Mouse (Mus musculus): ENCODE results near the gene Barhl2. TPM values are rescaled to one million over a fixed set of nuclear protein-coding genes. Genes with fewer than 3 reads are reported as not detected.

Barhl2 gene
- 1.8 and 5.5 TPM in 2 replicates for polyA plus RNA-seq (2015; fragmentation: Nextera tagmentation; extraction: Ambion mirVana)

GRCm38 (mm10) chr5:106457986-106458476 lies at the start of gene Barhl2:
Gene Barhl2 (minus strand): TSS chr5:106458166.
- peak within 1 kb of the TSS; percentile 40 for H3K27ac ChIP-seq
- WGBS, result under 1% methylated on average over 44 of the region's 57 CpGs

DNA sequence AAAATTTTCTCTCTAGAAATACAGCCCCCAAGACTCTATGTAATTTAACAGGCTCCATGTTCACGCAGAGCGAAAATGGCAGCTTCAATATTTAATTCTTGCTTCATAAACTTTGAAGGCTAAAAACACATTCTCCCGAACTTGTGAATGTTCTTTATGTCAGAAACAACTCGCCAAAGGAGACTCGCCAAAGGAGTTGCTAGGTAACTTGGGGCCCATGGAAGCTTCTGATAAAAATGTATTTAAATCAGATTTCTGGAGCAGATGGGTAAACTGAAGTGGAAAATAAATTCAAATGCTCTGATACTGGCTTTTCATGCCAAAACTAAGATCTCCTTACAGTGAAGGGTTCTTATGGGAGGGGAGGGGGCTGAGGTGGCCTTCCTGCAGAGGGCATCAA lies 48.1 kb upstream of the Barhl2 start:
- 81% methylated on average over 5 of the region's 5 CpGs for WGBS
- peaks cover 15% of the 10 kb centered on the region for H3K4me1 ChIP-seq
- H3K27me3 ChIP-seq, result peaks cover 2% of the 10 kb centered on the region; the same call in 1 of the 2 replicates
- no peak for ATAC-seq
- H3K36me3 ChIP-seq (ENCODE audit: poor library complexity, severe bottlenecking), result no peaks in the 10 kb centered on the region
- no peak overlapping the region for H3K27ac ChIP-seq
- H3K9ac ChIP-seq, result no peak overlapping the region
- H3K4me2 ChIP-seq, result no peak overlapping the region
- H3K4me3 ChIP-seq, result no peak overlapping the region
- H3K9me3 ChIP-seq (replicated peaks), result no peaks in the 10 kb centered on the region

More at GRCm38 (mm10) chr5:106457986-106458476, at the start of gene Barhl2:
- Histone ChIP-seq H3K36me3 (ENCODE audit: poor library complexity, severe bottlenecking) (no peaks in the 10 kb centered on the region), H3K27me3 (peaks cover 97% of the 10 kb centered on the region), H3K9ac (peak within 1 kb of the TSS; percentile 64), H3K4me2 (peak within 1 kb of the TSS; percentile 86), H3K4me3 (peak within 1 kb of the TSS; percentile 52), H3K4me1 (peaks cover 47% of the 10 kb centered on the region), H3K9me3 (replicated peaks) (no peaks in the 10 kb centered on the region)
- ATAC-seq, result no peak; the same call in 1 of the 2 replicates

- Histone ChIP-seq H3K9me3 (replicated peaks) (no peaks in the 10 kb centered on the region), H3K27me3 (peaks cover 8% of the 10 kb centered on the region; the same call in 1 of the 2 replicates), H3K9ac (no peak overlapping the region), H3K4me3 (no peak overlapping the region), H3K4me1 (peaks cover 17% of the 10 kb centered on the region), H3K4me2 (no peak overlapping the region), H3K27ac (0 out of 2 replicates have a peak overlapping the region, but pooled peaks have one; percentile 10), H3K36me3 (ENCODE audit: poor library complexity, severe bottlenecking) (no peaks in the 10 kb centered on the region)
- ATAC-seq, result peak; percentile 59
- 42% methylated on average over 12 of the region's 12 CpGs for WGBS
Observed at GRCm38 (mm10) chr5:106502684-106503545, 44.9 kb upstream of the Barhl2 start.

DNA sequence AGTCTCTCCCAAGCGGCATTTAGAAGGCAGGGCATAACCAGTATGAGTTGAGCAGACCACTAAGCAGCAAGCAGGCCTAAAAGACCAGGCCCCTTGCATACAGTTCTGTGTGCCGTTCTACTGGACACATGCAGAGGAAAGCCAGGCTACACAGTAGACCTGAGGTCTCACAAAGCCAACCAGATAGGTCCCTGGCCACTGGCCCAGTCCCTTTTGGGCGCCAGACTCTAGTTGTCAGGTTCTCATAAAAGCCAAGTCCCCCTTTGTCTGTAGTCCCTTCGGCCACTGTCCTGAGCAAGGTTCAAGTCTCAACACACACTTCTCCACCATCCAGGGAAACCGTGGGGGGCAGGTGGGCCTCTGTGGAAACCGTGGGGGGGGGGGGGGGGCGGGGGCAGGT lies 44.3 kb upstream of the Barhl2 start:
- no peak overlapping the region for H3K27ac ChIP-seq
- H3K27me3 ChIP-seq, result peaks cover 8% of the 10 kb centered on the region; the same call in 1 of the 2 replicates

GRCm38 (mm10) chr5:106491771-106492170 lies 33.8 kb upstream of the Barhl2 start:
- Histone ChIP-seq H3K4me3 (no peak overlapping the region), H3K4me1 (peaks cover 13% of the 10 kb centered on the region), H3K27ac (no peak overlapping the region), H3K9me3 (replicated peaks) (no peaks in the 10 kb centered on the region), H3K4me2 (no peak overlapping the region), H3K36me3 (ENCODE audit: poor library complexity, severe bottlenecking) (no peaks in the 10 kb centered on the region), H3K27me3 (peaks cover 13% of the 10 kb centered on the region), H3K9ac (no peak overlapping the region)
- WGBS, result 47% methylated on average over 8 of the region's 8 CpGs
- no peak for ATAC-seq

More for the DNA sequence above, 44.3 kb upstream of the Barhl2 start:
- 76% methylated on average over 7 of the region's 7 CpGs for WGBS
- no peak for ATAC-seq
- Histone ChIP-seq H3K9me3 (replicated peaks) (no peaks in the 10 kb centered on the region), H3K4me3 (no peak overlapping the region), H3K4me1 (peaks cover 17% of the 10 kb centered on the region), H3K4me2 (no peak overlapping the region), H3K9ac (no peak overlapping the region), H3K36me3 (ENCODE audit: poor library complexity, severe bottlenecking) (no peaks in the 10 kb centered on the region)

DNA sequence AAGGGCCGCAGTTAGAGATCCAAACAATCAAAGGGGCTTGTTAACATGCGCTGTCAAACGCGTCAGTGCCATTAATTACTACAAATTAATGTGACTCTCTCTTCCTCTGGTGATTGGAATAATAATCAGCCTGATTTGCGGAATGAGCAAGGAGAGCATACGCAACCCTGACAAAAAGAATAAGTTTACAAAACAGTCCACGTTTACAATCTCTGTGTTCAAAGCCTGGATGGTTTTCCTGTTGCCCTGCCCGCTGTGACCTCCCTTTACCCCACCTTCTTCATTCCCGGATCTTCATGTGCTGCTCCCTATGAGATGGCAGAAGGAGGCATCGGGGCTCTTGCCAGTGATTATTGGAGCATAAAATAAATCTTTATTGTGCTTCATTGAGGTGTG lies 14.1 kb upstream of the Barhl2 start:
- H3K4me2 ChIP-seq, result peak overlapping the region; percentile 58
- H3K9me3 ChIP-seq (replicated peaks), result no peaks in the 10 kb centered on the region
- peaks cover 54% of the 10 kb centered on the region for H3K4me1 ChIP-seq
- peak; percentile 52 for ATAC-seq
- H3K27ac ChIP-seq, result peak overlapping the region; percentile 31
- no peaks in the 10 kb centered on the region for H3K36me3 ChIP-seq (ENCODE audit: poor library complexity, severe bottlenecking)
- whole genome bisulfite sequencing, result 1% methylated on average over 10 of the region's 10 CpGs
- peaks cover 81% of the 10 kb centered on the region for H3K27me3 ChIP-seq
- H3K4me3 ChIP-seq, result no peak overlapping the region
- H3K9ac ChIP-seq, result no peak overlapping the region

DNA sequence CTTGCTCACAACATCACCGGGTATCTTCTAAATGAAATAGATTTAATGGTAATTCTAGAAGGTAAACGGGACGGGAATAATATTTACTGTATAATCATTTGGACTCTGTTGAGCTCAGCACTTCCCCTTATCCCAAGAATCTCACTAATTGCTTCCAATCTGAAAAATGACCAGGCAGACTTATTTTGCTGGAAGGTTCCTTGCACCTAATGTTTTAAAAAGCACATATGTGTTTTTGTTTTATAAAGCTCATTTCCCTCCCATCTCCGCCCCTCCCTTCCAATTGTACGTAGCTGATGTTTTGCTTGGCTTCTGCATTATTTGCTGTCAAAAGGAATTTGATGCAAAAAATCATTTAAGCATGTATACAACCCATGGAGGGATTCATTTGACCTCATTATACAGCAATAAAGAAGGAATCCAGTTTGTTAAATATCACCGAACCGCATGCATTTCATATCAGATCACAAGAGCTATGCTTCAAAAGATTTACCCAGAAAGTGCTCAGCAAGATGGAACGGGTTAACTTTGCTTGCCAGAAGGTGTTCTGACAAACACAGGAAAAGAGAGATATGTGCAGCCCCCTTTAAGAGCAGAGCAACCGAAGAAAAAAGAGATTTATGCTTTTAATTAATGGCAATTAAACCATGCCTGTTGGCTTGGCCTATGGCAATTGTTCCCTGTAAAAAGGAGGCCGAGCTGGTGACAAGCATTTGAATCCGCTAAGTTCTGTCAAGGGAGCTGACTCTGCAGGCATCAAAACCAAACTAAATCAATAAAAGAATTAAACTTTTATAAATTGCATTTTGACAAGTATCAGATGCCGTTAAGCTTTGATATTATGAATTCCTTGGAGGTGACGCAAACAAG lies 13.5 kb upstream of the Barhl2 start:
- Histone ChIP-seq H3K36me3 (ENCODE audit: poor library complexity, severe bottlenecking) (no peaks in the 10 kb centered on the region), H3K9ac (no peak overlapping the region), H3K27me3 (peaks cover 84% of the 10 kb centered on the region), H3K4me2 (peak overlapping the region; percentile 58), H3K4me1 (peaks cover 60% of the 10 kb centered on the region), H3K4me3 (no peak overlapping the region), H3K27ac (no peak overlapping the region), H3K9me3 (replicated peaks) (no peaks in the 10 kb centered on the region)
- ATAC-seq, result peak; percentile 42; the same call in 1 of the 2 replicates
- 5% methylated on average over 13 of the region's 13 CpGs for WGBS

- H3K27ac ChIP-seq, result no peak overlapping the region
- WGBS, result 2% methylated on average over 31 of the region's 31 CpGs
- H3K9ac ChIP-seq, result 0 out of 2 replicates have a peak overlapping the region, but pooled peaks have one; percentile 34
- H3K36me3 ChIP-seq (ENCODE audit: poor library complexity, severe bottlenecking), result no peaks in the 10 kb centered on the region
- peaks cover 99% of the 10 kb centered on the region for H3K27me3 ChIP-seq
- H3K4me3 ChIP-seq, result peak overlapping the region; percentile 17
- peaks cover 76% of the 10 kb centered on the region for H3K4me1 ChIP-seq
- no peak for ATAC-seq
- peak overlapping the region; percentile 37 for H3K4me2 ChIP-seq
- no peaks in the 10 kb centered on the region for H3K9me3 ChIP-seq (replicated peaks)
Observed at GRCm38 (mm10) chr5:106465129-106465790, 7.3 kb upstream of the Barhl2 start.

- no peak for ATAC-seq
- Histone ChIP-seq H3K4me3 (peak overlapping the region; percentile 2), H3K27ac (no peak overlapping the region), H3K4me1 (peaks cover 76% of the 10 kb centered on the region), H3K9me3 (replicated peaks) (no peaks in the 10 kb centered on the region), H3K9ac (no peak overlapping the region), H3K4me2 (peak overlapping the region; percentile 37), H3K36me3 (ENCODE audit: poor library complexity, severe bottlenecking) (no peaks in the 10 kb centered on the region), H3K27me3 (peaks cover 99% of the 10 kb centered on the region)
- WGBS, result under 1% methylated on average over 24 of the region's 24 CpGs
Observed at GRCm38 (mm10) chr5:106464336-106465128, 6.6 kb upstream of the Barhl2 start.

GRCm38 (mm10) chr5:106463661-106464191 lies 5.8 kb upstream of the Barhl2 start:
- Histone ChIP-seq H3K9me3 (replicated peaks) (no peaks in the 10 kb centered on the region), H3K4me3 (peak overlapping the region; percentile 2), H3K36me3 (ENCODE audit: poor library complexity, severe bottlenecking) (no peaks in the 10 kb centered on the region), H3K27ac (no peak overlapping the region), H3K27me3 (peaks cover 99% of the 10 kb centered on the region), H3K4me2 (peak overlapping the region; percentile 37), H3K9ac (no peak overlapping the region), H3K4me1 (peaks cover 76% of the 10 kb centered on the region)
- WGBS, result under 1% methylated on average over 24 of the region's 25 CpGs
- ATAC-seq, result peak; percentile 54; the same call in 1 of the 2 replicates

Data from forebrain, embryonic 13.5 days (tissue).